Mouse (Mus musculus) liver, embryonic 14.5 days (tissue): ENCODE measurements around the gene Sh3pxd2a. TPM values are rescaled to one million over a fixed set of nuclear protein-coding genes. Genes with fewer than 3 reads are reported as not detected.

Source experiments
- ATAC-seq: fragments of 200-750 bp; cut with Nextera tagmentation; 2 replicates; pipeline ENCODE4 v1.8.0; 2017; ENCODE audit warnings: moderate number of reproducible peaks, mild to moderate bottlenecking, moderate library complexity; ENCODE audit not compliant: insufficient read depth
- DNase-seq, 3 experiments: peaks; one replicate each; pipeline ENCODE4 v3.0.0-alpha.2; 2012 to 2013; ENCODE audit warnings: low read depth in 3 of 3, low spot score in 3 of 3
- H3K27ac ChIP-seq: fragments of 300-500 bp; sonication (generic); 2 replicates; pipeline ENCODE4 v1.5.1; 2014; ENCODE audit warnings: moderate library complexity, mild to moderate bottlenecking, control low read depth, inconsistent platforms
- H3K27me3 ChIP-seq: fragments of 300-500 bp; sonication (generic); 2 replicates; pipeline ENCODE4 v1.6.1; 2014; ENCODE audit warnings: mild to moderate bottlenecking, low read length, moderate library complexity; ENCODE audit not compliant: control insufficient read depth, insufficient read depth
- H3K36me3 ChIP-seq: fragments of 300-500 bp; sonication (generic); replicated peaks from 2 replicates; pipeline ENCODE4 v1.6.1; 2014; ENCODE audit warnings: low read depth; ENCODE audit not compliant: control insufficient read depth, insufficient read depth
- H3K4me1 ChIP-seq, 2 experiments: fragments of 200-500 bp in 1 of 2; fragments of 300-500 bp in 1 of 2; sonication (generic) in 1 of 2; replicated peaks; 2 replicates each; pipeline ENCODE4 v1.6.1; 2012 to 2014; ENCODE audit warnings: antibody characterized with exemption in 1 of 2, inconsistent platforms in 1 of 2, low read length in 1 of 2; ENCODE audit not compliant: control insufficient read depth in 2 of 2, insufficient read depth in 2 of 2
- H3K4me2 ChIP-seq: fragments of 300-500 bp; sonication (generic); 2 replicates; pipeline ENCODE4 v1.6.1; 2014; ENCODE audit warnings: low read depth, mild to moderate bottlenecking, control low read depth, moderate library complexity
- H3K4me3 ChIP-seq, 2 experiments: fragments of 200-500 bp in 1 of 2; fragments of 300-500 bp in 1 of 2; sonication (generic) in 1 of 2; 2 replicates each; pipeline ENCODE4 v1.5.1; 2012 to 2014; ENCODE audit warnings: low read depth in 2 of 2, low read length in 2 of 2, mild to moderate bottlenecking in 2 of 2, control low read depth in 1 of 2, inconsistent platforms in 1 of 2, moderate library complexity in 1 of 2; ENCODE audit not compliant: insufficient read depth in 1 of 2
- H3K9ac ChIP-seq: fragments of 300-500 bp; sonication (generic); replicated peaks from 2 replicates; pipeline ENCODE4 v1.6.1; 2014; ENCODE audit warnings: mild to moderate bottlenecking, control low read depth, moderate library complexity
- H3K9me3 ChIP-seq: fragments of 300-500 bp; sonication (generic); 2 replicates; pipeline ENCODE4 v1.6.1; 2016; ENCODE audit warnings: low read length, mixed read lengths; ENCODE audit not compliant: control insufficient read depth
- CTCF ChIP-seq: IDR thresholded peaks from 2 replicates; pipeline ENCODE4 v1.5.1; 2016; ENCODE audit warnings: antibody characterized with exemption, low read depth, control low read depth
- EP300 ChIP-seq: IDR thresholded peaks from 2 replicates; pipeline ENCODE4 v1.6.1; 2016; ENCODE audit warnings: antibody characterized with exemption, low read depth
- WGBS: fragments of 180-500 bp; shearing (Covaris S2); extraction: QIAGEN DNeasy Blood & Tissue Kit; methylation state at CpG from one replicate; pipeline ENCODE4 v1.1.7; 2014; ENCODE audit not compliant: insufficient replicate concordance; 5-methylcytosine and 5-hydroxymethylcytosine counted together
- polyA plus RNA-seq, 2 experiments: library from polyadenylated mRNA; depleted of rRNA in 1 of 2; stranded (reverse) in 1 of 2; unstranded in 1 of 2; fragments of >200 nt; fragmentation: Nextera tagmentation in 1 of 2; extraction: Ambion mirVana in 1 of 2; gene quantifications; 2 replicates each; pipeline versions ENCODE4 v1.2.1 to v1.2.3; 2012 to 2014

The Sh3pxd2a gene
- polyA plus RNA-seq, 2 experiments = 0.50 to 1.6 TPM

- Histone ChIP-seq H3K27me3 (no peaks in the 10 kb centered on the region), H3K4me2 (no peak overlapping the region), H3K4me3 (no peak overlapping the region), H3K9ac (no peak overlapping the region), H3K36me3 (no peaks in the 10 kb centered on the region), H3K27ac (no peak overlapping the region), H3K9me3 (no peaks in the 10 kb centered on the region), H3K4me1 (peaks cover 0 to 2% of the 10 kb centered on the region in 2 experiments; a peak in 2 of 4 replicates)
- WGBS = 44% methylated on average over 11 of the region's 11 CpGs
- no peak for TF ChIP-seq EP300
- no peak for TF ChIP-seq CTCF
- ATAC-seq (no peak), DNase-seq (no peak)
Observed at GRCm38 (mm10) chr19:47327896-47328882, 136.0 kb downstream of the Sh3pxd2a start.

GRCm38 (mm10) chr19:47325881-47326280 is 138.3 kb downstream of the Sh3pxd2a start:
- TF ChIP-seq CTCF (peak; percentile 48), EP300 (no peak)
- Histone ChIP-seq H3K4me1 (peaks cover 0 to 2% of the 10 kb centered on the region in 2 experiments; a peak in 2 of 4 replicates), H3K36me3 (no peaks in the 10 kb centered on the region), H3K9ac (no peak overlapping the region), H3K27me3 (no peaks in the 10 kb centered on the region), H3K4me3 (no peak overlapping the region), H3K9me3 (no peaks in the 10 kb centered on the region), H3K4me2 (no peak overlapping the region), H3K27ac (no peak overlapping the region)
- WGBS = 45% methylated on average over 5 of the region's 5 CpGs
- ATAC-seq = no peak
- no peak for DNase-seq

GRCm38 (mm10) chr19:47323096-47323849 is 140.9 kb downstream of the Sh3pxd2a start:
- WGBS = 67% methylated on average over 11 of the region's 11 CpGs

GRCm38 (mm10) chr19:47320331-47320668 is 143.9 kb downstream of the Sh3pxd2a start:
- DNase-seq (no peak), ATAC-seq (no peak)
- H3K4me2 ChIP-seq = no peak overlapping the region
- peak overlapping the region in 1 of 2 experiments; percentile 3; a peak in 1 of 4 replicates for H3K4me3 ChIP-seq
- WGBS = 39% methylated on average over 8 of the region's 8 CpGs
- no peaks in the 10 kb centered on the region for H3K9me3 ChIP-seq
- H3K9ac ChIP-seq = no peak overlapping the region
- H3K36me3 ChIP-seq = no peaks in the 10 kb centered on the region
- no peak for TF ChIP-seq CTCF
- no peak for TF ChIP-seq EP300
- H3K27me3 ChIP-seq = no peaks in the 10 kb centered on the region
- H3K27ac ChIP-seq = no peak overlapping the region
- H3K4me1 ChIP-seq = peaks cover 0 to 2% of the 10 kb centered on the region in 2 experiments; a peak in 1 of 4 replicates

More at GRCm38 (mm10) chr19:47323096-47323849, 140.9 kb downstream of the Sh3pxd2a start:
- no peak overlapping the region for H3K27ac ChIP-seq
- H3K27me3 ChIP-seq = no peaks in the 10 kb centered on the region
- no peaks in the 10 kb centered on the region for H3K9me3 ChIP-seq
- H3K36me3 ChIP-seq = no peaks in the 10 kb centered on the region
- ATAC-seq = no peak
- no peak for TF ChIP-seq CTCF
- no peak for TF ChIP-seq EP300
- peaks cover 0 to 2% of the 10 kb centered on the region in 2 experiments; a peak in 1 of 4 replicates for H3K4me1 ChIP-seq
- no peak overlapping the region for H3K4me3 ChIP-seq
- DNase-seq = no peak
- no peak overlapping the region for H3K4me2 ChIP-seq
- H3K9ac ChIP-seq = no peak overlapping the region
